Mouse (Mus musculus) liver, embryonic 13.5 days (tissue): ENCODE measurements around the gene Lgals7. TPM values are rescaled to one million over a fixed set of nuclear protein-coding genes. Genes with fewer than 3 reads are reported as not detected.
A peak's percentile ranks its signal among the peaks of the same experiment; 100 is the strongest.

Source experiments
- ATAC-seq: fragments of 200-750 bp; cut with Nextera tagmentation; 2 replicates; pipeline ENCODE4 v1.8.0; 2017; ENCODE audit warnings: low read depth, mild to moderate bottlenecking, moderate number of reproducible peaks, moderate library complexity
- DNase-seq: peaks from one replicate; pipeline ENCODE4 v3.0.0; 2022
- H3K27ac ChIP-seq: fragments of 300-500 bp; sonication (generic); 2 replicates; pipeline ENCODE4 v1.5.1; 2015; ENCODE audit warnings: moderate library complexity, mild to moderate bottlenecking, inconsistent platforms
- H3K27me3 ChIP-seq: fragments of 300-500 bp; sonication (generic); 2 replicates; pipeline ENCODE4 v1.6.1; 2015; ENCODE audit warnings: mild to moderate bottlenecking, inconsistent platforms
- H3K36me3 ChIP-seq: fragments of 300-500 bp; sonication (generic); 2 replicates; pipeline ENCODE4 v1.6.1; 2015; ENCODE audit warnings: mild to moderate bottlenecking, inconsistent platforms
- H3K4me1 ChIP-seq: fragments of 300-500 bp; sonication (generic); replicated peaks from 2 replicates; pipeline ENCODE4 v1.6.1; 2015; ENCODE audit warnings: inconsistent platforms
- H3K4me2 ChIP-seq: fragments of 300-500 bp; sonication (generic); 2 replicates; pipeline ENCODE4 v1.6.1; 2015; ENCODE audit warnings: inconsistent platforms, mild to moderate bottlenecking, moderate library complexity
- H3K4me3 ChIP-seq: fragments of 300-500 bp; sonication (generic); replicated peaks from 2 replicates; pipeline ENCODE4 v1.5.1; 2015; ENCODE audit warnings: mild to moderate bottlenecking, inconsistent platforms
- H3K9ac ChIP-seq: fragments of 300-500 bp; sonication (generic); 2 replicates; pipeline ENCODE4 v1.6.1; 2015; ENCODE audit warnings: mild to moderate bottlenecking, inconsistent platforms
- H3K9me3 ChIP-seq: fragments of 300-500 bp; sonication (generic); replicated peaks from 2 replicates; pipeline ENCODE4 v1.6.1; 2016; ENCODE audit warnings: inconsistent platforms
- whole genome bisulfite sequencing: fragments of 180-500 bp; shearing (Covaris S2); methylation state at CpG from one replicate; pipeline ENCODE4 v1.1.7; 2015; ENCODE audit not compliant: insufficient replicate concordance; 5-methylcytosine and 5-hydroxymethylcytosine counted together
- polyA plus RNA-seq: library from polyadenylated mRNA; unstranded; fragments of >200 nt; fragmentation: Nextera tagmentation; extraction: Ambion mirVana; gene quantifications from 2 replicates; pipeline ENCODE4 v1.2.1, GENCODE M21; 2015

Gene Lgals7
- polyA plus RNA-seq, 1 experiment from 2014 or later = 0.44 TPM

DNA sequence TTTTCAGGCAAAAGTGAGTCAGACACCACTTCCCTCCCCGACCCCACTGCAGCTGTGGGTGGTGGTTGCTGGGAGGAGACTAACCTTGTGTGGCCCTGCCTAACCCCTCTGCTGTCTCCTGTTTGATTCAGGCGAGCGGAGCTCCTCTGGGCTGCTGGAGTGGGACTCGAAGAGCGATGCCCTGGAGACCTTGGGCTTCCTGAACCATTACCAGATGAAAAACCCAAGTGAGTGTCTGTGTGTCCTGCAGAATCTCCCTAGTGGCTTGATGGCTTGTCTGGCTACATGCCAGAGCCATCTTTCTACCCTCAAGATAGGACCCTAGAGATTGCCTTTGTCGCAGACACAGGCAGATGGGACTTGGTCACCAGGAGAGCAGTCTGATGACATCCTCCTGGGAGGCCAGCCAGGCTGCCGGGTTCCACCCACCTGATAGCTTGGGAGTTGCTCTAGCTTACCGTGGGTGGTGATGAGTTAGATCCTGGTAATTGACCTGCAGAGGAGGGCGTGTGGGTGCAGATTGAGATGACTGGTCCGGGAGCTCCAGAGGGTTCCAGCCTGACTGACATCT lies 42.3 kb upstream of the Lgals7 start:
- no peak overlapping the region for H3K9ac ChIP-seq
- H3K9me3 ChIP-seq = no peaks in the 10 kb centered on the region
- peaks cover 88% of the 10 kb centered on the region for H3K4me1 ChIP-seq
- H3K27me3 ChIP-seq = no peaks in the 10 kb centered on the region
- no peak overlapping the region for H3K4me3 ChIP-seq
- DNase-seq (no peak), ATAC-seq (no peak)
- WGBS = 67% methylated on average over 10 of the region's 10 CpGs
- H3K4me2 ChIP-seq = no peak overlapping the region
- no peak overlapping the region for H3K27ac ChIP-seq
- H3K36me3 ChIP-seq = peaks cover 69% of the 10 kb centered on the region

DNA sequence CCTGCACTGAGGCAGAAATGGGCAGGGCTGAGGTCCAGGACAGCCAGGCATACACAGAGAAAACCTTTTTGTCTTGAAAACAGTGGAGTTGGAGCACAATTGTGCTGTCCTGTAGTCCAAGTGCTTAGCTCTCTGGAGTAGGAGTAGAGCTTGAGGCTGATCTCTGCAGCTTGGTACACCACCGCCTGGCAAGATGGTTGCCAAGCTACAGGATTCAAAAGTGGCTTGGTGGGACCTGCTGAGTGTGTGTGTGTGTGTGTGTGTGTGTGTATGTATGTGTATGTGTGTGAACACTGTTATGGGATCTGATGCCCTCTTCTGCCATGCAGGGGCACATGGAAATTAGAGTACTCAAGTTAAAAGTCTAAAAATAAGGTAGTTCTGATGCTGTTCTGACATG lies 41.1 kb upstream of the Lgals7 start:
- Histone ChIP-seq H3K4me2 (no peak overlapping the region), H3K9ac (no peak overlapping the region), H3K27ac (peak overlapping the region; percentile 62; the same call in 1 of the 2 replicates), H3K4me1 (peaks cover 81% of the 10 kb centered on the region), H3K4me3 (no peak overlapping the region), H3K27me3 (no peaks in the 10 kb centered on the region), H3K9me3 (no peaks in the 10 kb centered on the region), H3K36me3 (peaks cover 60% of the 10 kb centered on the region)
- DNase-seq = no peak
- ATAC-seq = no peak
- 62% methylated on average over 1 of the region's 1 CpGs for WGBS

DNA sequence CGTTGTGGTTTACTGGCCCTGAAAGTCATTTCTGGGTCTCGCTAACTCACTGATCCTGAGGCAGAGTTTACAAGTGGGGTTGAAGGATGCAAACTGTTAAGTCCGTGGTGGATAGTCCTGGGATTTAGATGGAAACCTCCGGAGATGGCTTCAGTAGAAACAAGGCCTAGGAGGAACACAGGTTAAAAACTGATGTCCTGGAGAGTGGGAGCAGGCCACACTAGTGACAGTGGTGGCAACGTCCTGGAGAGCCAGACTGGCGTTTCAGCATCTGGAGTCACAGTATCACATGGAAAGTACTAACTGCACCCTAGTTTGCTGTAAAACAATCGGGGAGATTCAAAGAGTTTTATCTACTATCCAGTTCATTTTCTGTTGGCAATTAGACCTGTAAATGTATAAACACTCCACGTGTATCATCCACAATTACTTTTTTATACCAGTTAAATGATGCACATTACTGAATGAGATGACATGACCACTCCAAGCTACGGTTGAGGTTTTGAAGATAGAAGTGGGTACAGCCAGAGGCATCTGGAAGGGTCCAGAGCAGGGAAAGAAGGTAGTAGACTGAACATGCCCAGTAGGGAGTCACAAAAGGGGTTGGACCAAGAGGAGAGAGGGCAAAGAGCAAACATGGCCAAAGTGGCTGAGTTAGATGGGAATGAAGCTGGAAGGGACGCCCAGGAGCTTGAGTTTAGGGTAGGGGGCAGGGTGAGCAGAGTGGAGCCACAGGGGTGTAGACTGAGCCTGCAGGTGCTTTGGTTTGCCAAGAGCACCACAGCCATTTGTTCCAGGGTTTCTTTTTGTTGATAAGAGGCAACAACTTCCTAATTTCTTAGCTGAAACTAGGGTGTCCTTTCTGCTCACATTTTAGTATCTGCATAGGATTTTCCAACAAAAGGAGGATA lies 40.4 kb upstream of the Lgals7 start:
- Histone ChIP-seq H3K4me1 (peaks cover 77% of the 10 kb centered on the region), H3K9me3 (no peaks in the 10 kb centered on the region), H3K9ac (no peak overlapping the region), H3K36me3 (peaks cover 53% of the 10 kb centered on the region), H3K27ac (peak overlapping the region; percentile 62), H3K4me2 (no peak overlapping the region), H3K4me3 (no peak overlapping the region), H3K27me3 (no peaks in the 10 kb centered on the region)
- ATAC-seq = no peak
- no peak for DNase-seq
- 50% methylated on average over 10 of the region's 10 CpGs for WGBS

DNA sequence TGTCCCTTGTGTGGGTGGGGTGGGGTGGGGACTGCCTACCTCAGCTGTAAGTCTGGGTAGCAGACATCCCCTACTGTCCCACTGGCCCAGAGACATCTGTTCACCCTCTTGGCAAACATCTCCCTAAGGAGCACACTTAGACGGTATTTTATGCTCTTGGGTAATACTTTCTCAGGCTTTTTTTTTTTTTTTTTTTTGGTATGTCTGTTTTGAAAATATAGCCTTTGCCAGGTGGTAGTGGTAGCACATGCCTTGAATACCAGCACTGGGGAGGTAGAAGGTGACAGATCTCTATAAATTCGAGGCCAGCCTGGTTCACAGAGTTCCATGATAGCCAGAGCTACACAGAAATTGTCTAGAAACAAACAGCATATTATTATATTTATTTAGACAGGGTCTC lies 39.7 kb upstream of the Lgals7 start:
- H3K27ac ChIP-seq = peak overlapping the region; percentile 62
- no peak for ATAC-seq
- no peak overlapping the region for H3K4me3 ChIP-seq
- H3K4me2 ChIP-seq = no peak overlapping the region
- 46% methylated on average over 2 of the region's 2 CpGs for WGBS
- peaks cover 49% of the 10 kb centered on the region for H3K36me3 ChIP-seq
- H3K27me3 ChIP-seq = no peaks in the 10 kb centered on the region
- H3K9me3 ChIP-seq = no peaks in the 10 kb centered on the region
- H3K4me1 ChIP-seq = peaks cover 70% of the 10 kb centered on the region
- no peak for DNase-seq
- H3K9ac ChIP-seq = no peak overlapping the region

DNA sequence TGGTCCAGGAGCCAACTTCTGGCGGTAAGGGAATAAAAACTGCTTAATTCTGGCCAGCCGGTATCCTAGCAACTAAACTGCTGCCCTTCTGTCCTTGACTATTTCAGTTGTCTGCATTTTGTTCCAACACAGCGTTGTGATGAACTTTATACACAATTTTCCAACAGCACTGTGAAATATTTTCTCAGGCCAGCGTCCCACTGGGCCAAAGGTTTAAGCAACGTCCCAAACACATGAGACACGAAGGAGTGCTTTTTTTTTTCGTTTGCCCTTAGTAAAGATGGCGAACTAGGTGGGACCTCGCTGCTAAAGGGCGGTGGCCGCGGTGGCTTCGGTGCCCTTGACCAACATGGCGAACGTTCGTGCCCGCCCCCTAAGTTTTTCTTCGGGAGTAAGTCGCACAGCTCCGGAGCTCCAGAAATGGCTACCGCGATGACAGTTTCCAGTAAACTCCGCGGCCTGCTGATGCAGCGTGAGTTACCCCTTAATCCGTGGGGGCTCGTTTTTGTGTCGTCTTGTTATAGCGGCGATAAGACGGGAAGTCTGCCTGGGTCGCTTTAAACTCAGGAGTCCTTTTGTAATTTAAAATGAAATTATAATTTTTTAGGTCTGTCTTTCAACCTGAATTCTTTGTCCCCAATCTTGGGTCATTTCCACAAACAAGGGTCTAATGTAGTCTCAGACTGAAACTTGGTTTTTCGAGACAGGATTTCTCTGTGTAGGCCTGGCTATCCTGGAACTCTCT lies 38.5 kb upstream of the Lgals7 start, which contains the start of gene Ech1:
TSS of gene Ech1 (plus strand) at position 277 of the 745 bp plus-strand sequence.
- H3K36me3 ChIP-seq = peaks cover 45% of the 10 kb centered on the region
- H3K4me3 ChIP-seq = peak within 1 kb of the TSS; percentile 62
- H3K9me3 ChIP-seq = no peaks in the 10 kb centered on the region
- peak within 1 kb of the TSS; percentile 76 for H3K27ac ChIP-seq
- 2% methylated on average over 33 of the region's 33 CpGs for WGBS
- ATAC-seq (peak; percentile 83), DNase-seq (peak; percentile 87)
- peaks cover 61% of the 10 kb centered on the region for H3K4me1 ChIP-seq
- H3K9ac ChIP-seq = peak within 1 kb of the TSS; percentile 75
- no peaks in the 10 kb centered on the region for H3K27me3 ChIP-seq
- peak within 1 kb of the TSS; percentile 67 for H3K4me2 ChIP-seq

DNA sequence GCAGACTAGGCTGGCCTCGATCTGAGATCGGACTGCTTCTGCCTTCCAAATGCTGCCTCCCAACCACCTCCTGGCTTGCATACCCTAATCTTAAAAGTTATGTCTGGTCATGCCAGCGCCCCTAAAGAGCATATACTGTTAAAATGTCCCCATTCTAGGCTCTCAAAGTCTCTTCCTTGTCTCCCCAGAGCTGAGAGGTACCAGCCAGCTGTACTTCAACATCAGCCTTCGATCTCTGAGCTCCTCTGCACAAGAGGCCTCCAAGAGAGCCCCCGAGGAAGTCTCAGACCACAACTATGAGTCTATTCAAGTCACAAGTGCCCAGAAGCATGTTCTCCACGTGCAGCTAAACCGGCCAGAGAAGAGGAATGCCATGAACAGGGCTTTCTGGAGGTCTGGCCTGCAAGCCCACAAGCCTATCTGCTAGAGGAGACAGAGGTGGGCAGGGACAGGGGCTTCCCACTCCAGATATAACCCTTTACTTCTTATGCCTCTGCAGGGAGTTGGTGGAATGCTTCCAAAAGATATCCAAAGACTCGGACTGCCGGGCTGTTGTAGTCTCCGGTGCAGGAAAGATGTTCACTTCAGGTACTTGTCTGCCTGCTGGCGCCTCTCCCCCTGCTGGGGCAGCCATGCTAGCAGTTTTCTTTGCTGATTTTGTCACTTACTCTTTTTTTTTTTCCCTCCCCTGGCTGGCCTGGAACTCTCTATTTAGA lies 37.8 kb upstream of the Lgals7 start:
- H3K4me1 ChIP-seq = peaks cover 61% of the 10 kb centered on the region
- 39% methylated on average over 11 of the region's 11 CpGs for WGBS

DNA sequence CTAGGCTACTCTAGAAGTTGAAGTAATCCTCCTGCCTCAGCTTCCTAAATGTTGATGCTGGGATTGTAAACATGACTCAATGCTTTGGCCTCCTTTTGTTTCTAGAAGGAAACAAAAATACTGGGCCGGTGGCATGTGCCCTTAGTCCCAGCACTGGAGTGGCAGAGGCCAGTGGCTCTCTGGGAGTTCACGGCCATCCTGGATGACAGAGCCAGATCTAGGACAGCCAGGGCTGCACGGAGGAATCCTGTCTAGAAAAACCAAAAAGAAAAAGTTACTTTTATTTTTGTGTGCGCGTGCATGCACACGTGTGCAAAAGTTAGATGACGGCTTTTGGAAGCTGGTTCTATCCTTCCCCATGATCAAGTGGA lies 37.3 kb upstream of the Lgals7 start:
- 85% methylated on average over 7 of the region's 7 CpGs for WGBS
- H3K27ac ChIP-seq = peak overlapping the region; percentile 76
- ATAC-seq (no peak), DNase-seq (no peak)
- no peaks in the 10 kb centered on the region for H3K9me3 ChIP-seq
- H3K4me3 ChIP-seq = no peak overlapping the region
- peaks cover 61% of the 10 kb centered on the region for H3K4me1 ChIP-seq
- H3K27me3 ChIP-seq = no peaks in the 10 kb centered on the region
- peaks cover 43% of the 10 kb centered on the region for H3K36me3 ChIP-seq
- peak overlapping the region; percentile 67 for H3K4me2 ChIP-seq
- no peak overlapping the region; the same call in 1 of the 2 replicates for H3K9ac ChIP-seq

More for the DNA sequence above, 37.8 kb upstream of the Lgals7 start:
- DNase-seq (no peak), ATAC-seq (peak; percentile 44; the same call in 1 of the 2 replicates)
- H3K27ac ChIP-seq = peak overlapping the region; percentile 76
- H3K4me3 ChIP-seq = peak overlapping the region; percentile 62
- H3K4me2 ChIP-seq = peak overlapping the region; percentile 67
- H3K9me3 ChIP-seq = no peaks in the 10 kb centered on the region
- peak overlapping the region; percentile 75 for H3K9ac ChIP-seq
- no peaks in the 10 kb centered on the region for H3K27me3 ChIP-seq
- H3K36me3 ChIP-seq = peaks cover 44% of the 10 kb centered on the region

DNA sequence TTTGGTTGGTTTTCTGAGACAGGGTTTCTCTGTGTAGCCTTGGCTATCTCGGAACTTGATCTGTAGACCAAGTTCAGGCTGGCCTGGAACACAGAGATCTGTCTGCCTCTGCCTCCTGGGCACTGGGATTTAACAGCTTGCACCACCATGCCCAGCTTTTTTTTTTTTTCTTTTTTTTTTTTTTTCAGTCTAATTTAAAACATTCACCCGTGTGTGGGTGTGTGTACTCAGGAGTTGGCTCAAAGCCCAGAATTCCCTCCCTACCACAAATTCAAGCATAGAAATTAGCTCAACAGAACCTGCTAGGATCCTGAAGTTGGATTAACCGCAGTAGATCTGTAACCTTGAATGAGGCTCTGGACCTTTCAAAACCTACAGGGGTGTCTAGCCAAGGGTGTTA lies 36.3 kb upstream of the Lgals7 start:
- Histone ChIP-seq H3K36me3 (peaks cover 40% of the 10 kb centered on the region), H3K4me3 (no peak overlapping the region), H3K9me3 (no peaks in the 10 kb centered on the region), H3K27ac (no peak overlapping the region), H3K4me2 (no peak overlapping the region), H3K4me1 (peaks cover 64% of the 10 kb centered on the region), H3K27me3 (no peaks in the 10 kb centered on the region), H3K9ac (no peak overlapping the region)
- 59% methylated on average over 3 of the region's 3 CpGs for WGBS
- ATAC-seq (no peak), DNase-seq (no peak)

DNA sequence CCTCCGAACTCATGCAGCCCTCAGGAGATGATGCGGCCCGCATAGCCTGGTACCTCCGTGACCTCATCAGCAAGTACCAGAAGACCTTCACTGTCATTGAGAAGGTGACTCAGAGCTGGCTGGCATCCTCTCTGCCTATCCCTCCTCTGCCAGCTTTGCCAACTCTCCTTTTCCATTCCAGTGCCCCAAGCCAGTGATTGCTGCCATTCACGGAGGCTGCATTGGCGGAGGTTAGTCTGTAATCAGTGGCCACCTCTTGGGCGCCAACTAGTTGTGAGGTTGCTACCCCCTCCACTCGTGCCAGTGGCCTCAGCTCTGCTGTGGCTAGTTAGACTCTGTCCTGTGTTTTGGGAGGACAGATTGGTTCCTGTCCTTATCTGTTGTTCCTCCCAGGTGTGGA lies 33.8 kb upstream of the Lgals7 start:
- Histone ChIP-seq H3K27me3 (no peaks in the 10 kb centered on the region), H3K4me2 (no peak overlapping the region), H3K4me1 (peaks cover 43% of the 10 kb centered on the region), H3K9ac (no peak overlapping the region), H3K4me3 (no peak overlapping the region), H3K9me3 (no peaks in the 10 kb centered on the region), H3K27ac (no peak overlapping the region; the same call in 1 of the 2 replicates), H3K36me3 (peaks cover 32% of the 10 kb centered on the region)
- 89% methylated on average over 8 of the region's 8 CpGs for WGBS
- ATAC-seq (no peak), DNase-seq (no peak)

DNA sequence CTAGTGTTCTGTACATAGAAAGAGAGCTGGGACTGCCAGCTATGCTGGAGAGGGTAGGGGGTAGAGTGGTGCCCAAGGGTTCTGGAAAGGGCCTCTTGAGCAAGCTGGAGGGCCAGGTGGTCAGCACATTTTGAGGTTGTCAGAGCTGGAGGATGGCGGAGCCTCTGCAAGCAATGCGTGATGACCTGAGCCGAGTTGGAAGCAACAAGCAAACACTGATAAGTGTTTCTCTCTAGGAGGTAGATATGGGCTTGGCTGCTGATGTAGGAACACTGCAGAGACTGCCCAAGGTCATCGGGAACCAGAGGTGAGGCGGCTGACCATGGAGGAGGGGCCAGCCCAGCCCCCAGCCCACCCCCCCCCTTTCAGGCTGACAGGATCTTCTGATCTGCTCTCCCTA lies 32.7 kb upstream of the Lgals7 start:
- no peak for ATAC-seq

More for the DNA sequence above, 32.7 kb upstream of the Lgals7 start:
- Histone ChIP-seq H3K36me3 (peaks cover 32% of the 10 kb centered on the region), H3K4me2 (no peak overlapping the region), H3K27ac (no peak overlapping the region; the same call in 1 of the 2 replicates), H3K9ac (no peak overlapping the region), H3K9me3 (no peaks in the 10 kb centered on the region), H3K27me3 (no peaks in the 10 kb centered on the region), H3K4me1 (peaks cover 37% of the 10 kb centered on the region), H3K4me3 (no peak overlapping the region)
- WGBS = 70% methylated on average over 5 of the region's 5 CpGs
- DNase-seq = no peak
